Mouse (Mus musculus): ENCODE data around the gene Gm10375.
"Not testable (repeated sequence)": the region's sequence is repeated elsewhere in the genome, so short reads cannot be mapped to it uniquely, and the experiment has no call there.

The Gm10375 gene

DNA sequence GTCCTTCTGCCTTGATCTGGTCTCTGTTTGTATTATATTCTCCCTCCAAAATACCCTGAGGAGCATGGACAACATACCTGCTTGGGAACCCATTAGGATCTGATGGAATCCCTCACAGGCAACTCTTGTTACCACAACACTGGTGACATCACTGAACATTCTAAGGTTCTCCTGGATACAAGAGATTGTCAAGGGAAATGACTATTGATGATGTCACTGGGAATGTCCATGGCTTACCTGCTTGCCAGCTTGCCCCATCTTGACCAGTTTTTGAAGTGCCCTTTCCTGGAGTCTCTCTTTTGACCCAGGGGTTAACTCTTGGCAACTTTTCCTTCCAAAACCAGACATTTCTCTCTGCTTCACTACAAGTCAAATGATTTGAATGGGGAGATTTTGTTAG, at the start of gene Gm10375:
Gene Gm10375 (minus strand): TSS at position 101 of the 400 bp plus-strand sequence.
- DNase-seq (ENCODE audit: low read depth, low spot score): not testable (repeated sequence)

DNA sequence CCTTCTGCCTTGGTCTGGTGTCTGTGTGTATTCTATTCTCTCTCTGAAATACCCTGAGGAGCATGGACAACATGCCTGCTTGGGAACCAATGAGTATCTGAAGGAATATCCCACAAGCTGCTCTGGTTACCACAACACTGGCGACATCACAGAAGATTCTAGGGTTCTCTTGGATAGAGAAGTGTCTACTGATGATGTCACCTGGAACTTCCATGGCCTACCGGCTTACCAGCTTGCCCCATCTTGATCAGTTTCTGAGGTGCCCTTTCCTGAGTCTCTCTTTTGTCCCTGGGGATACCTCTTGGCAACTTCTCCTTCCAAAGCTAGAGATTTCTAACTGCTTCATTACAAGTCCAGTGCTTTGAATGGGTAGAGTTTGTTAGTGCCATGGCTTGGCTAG, 28.8 kb downstream of the Gm10375 start, which contains the start of gene Gm17654:
Gene Gm17654 (minus strand): TSS at position 101 of the 400 bp plus-strand sequence.
- not testable (repeated sequence) for DNase-seq (ENCODE audit: low read depth, low spot score)

DNA sequence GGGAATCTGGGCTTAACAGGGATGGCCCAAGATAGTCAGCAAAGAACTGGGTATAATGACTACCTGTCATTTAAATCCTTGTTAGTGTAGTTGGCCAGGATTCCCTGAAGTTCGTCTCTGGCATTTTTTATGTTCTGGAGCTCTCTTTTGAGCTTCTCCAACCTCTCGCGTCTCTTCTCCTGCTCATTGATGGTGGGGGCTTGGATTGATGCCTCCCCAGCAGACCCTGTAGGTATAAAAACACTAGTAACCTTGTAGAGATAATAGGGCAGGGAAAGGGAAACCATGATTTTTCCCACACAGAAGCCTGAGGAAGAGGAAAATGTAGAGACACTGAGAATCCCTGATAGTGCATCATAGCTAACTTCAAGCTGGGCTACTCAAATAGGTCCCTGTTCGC, 29.8 kb downstream of the Gm10375 start:
- not testable (repeated sequence) for DNase-seq (ENCODE audit: low read depth, low spot score)
